Mouse (Mus musculus): ENCODE data around the gene Kif22. TPM values are rescaled to one million over a fixed set of nuclear protein-coding genes. Genes with fewer than 3 reads are reported as not detected.
"Not testable (repeated sequence)": the region's sequence is repeated elsewhere in the genome, so short reads cannot be mapped to it uniquely, and the experiment has no call there.

Gene Kif22
- 140 and 153 TPM in 2 replicates for polyA plus RNA-seq (2015; fragmentation: Nextera tagmentation; extraction: Ambion mirVana)

DNA sequence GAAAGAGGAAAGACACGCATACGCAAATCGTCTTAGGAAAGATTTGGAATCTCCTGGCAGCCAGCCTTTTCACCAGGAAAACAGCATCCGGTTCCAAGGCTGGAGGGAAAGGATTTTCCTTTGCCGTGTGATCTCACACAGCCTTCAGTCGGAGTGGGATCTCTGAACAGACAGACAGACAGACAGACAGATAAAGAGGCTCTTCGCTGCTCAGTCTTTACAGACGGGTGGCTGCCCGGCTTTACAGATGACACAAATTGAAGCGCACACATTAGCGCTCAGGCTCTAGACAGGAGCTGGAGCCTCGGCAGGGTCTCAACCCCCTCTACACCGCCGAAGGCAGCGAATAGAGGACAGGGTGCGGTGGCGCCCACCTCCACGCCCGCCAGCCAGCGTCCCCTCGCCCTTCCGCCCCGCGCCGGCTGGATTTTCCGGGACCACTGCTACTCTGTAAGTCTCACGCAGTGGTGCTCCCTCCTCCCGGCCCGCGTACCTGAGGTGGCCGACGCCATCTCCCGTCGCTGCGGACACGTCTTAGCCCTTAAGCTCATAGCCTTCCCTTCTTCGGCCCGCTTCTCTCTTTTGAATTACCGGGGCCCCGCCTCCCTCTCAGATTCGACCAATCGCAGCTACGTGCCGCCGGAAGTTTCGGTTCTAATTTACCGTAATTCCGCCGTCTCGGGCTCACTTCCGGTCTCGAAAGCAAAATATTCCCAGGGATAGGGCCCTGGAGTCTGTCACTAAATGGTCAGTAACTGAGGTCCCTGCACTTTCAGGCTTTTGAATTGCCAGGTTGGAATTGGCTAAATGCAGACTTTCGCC, at the start of gene Kif22:
Gene Kif22 (minus strand): TSS at position 621 of the 822 bp plus-strand sequence.
- WGBS, result under 1% methylated on average over 53 of the region's 53 CpGs

DNA sequence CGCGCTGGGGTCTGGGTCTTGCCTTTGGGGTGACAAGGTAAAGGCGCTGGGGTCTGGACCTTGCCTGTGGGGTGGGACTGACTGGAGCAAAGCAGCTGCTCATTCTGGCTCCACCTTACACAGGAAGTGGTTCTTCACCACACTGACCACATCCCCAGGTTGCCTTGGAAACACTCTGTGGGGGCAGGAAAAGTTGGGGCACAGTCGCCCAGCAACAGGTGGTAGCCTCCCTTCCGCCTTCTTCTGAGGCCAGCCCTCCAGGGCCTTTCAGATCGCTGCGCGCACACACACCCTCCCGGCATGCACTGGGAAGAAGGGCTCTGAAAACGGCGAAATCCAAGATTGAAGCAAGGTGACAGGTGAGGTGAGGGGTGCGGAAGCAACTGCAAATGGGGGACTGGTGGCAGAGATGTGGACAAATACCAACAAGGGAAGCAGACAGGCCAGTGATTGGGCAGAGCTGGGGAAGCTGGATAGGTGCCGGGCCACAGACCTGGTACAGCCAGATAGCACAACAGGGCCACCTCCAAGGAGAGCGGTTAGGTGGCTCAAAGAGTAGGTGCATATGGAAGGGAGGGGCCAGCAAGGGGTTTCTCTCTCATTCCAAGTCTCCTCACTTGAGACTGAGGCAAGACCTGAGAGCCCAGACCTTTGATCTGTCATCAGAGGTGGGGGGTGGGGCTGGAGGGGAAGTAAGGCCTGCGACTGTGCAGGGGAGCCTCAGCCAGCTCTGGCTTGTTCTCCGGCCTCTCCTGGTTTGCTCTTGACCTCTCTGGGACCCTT, 49.0 kb upstream of the Kif22 start, which contains the start of gene AI467606:
Gene AI467606 (plus strand): TSS at position 246 of the 783 bp plus-strand sequence.
- peak within 1 kb of the TSS; percentile 48 for H3K4me2 ChIP-seq (ENCODE audit: low read depth, low read length)
- H3K27ac ChIP-seq (ENCODE audit: low read length), result peak within 1 kb of the TSS; percentile 58
- H3K4me3 ChIP-seq (ENCODE audit: low read length), result peak within 1 kb of the TSS; percentile 36
- H3K9ac ChIP-seq (ENCODE audit: low read length), result peak within 1 kb of the TSS; percentile 52
- WGBS, result 48% methylated on average over 16 of the region's 16 CpGs
- H3K9me3 ChIP-seq (ENCODE audit: control insufficient read depth, low read length), result no peaks in the 10 kb centered on the region
- H3K36me3 ChIP-seq (ENCODE audit: control insufficient read depth, insufficient read depth, low read length), result no peaks in the 10 kb centered on the region
- ATAC-seq (ENCODE audit: low read depth), result peak; percentile 85
- no peaks in the 10 kb centered on the region; the same call in 1 of the 2 replicates for H3K4me1 ChIP-seq (replicated peaks; ENCODE audit: control insufficient read depth, insufficient read depth, low read length)
- no peaks in the 10 kb centered on the region for H3K27me3 ChIP-seq (ENCODE audit: control insufficient read depth, insufficient read depth, low read depth, low read length)

More for the DNA sequence above, at the start of gene Kif22:
- H3K36me3 ChIP-seq (ENCODE audit: control insufficient read depth, insufficient read depth, low read length), result peaks cover 11% of the 10 kb centered on the region
- peak within 1 kb of the TSS; percentile 93 for H3K9ac ChIP-seq (ENCODE audit: low read length)
- no peaks in the 10 kb centered on the region for H3K27me3 ChIP-seq (ENCODE audit: control insufficient read depth, insufficient read depth, low read depth, low read length)
- peak within 1 kb of the TSS; percentile 95 for H3K4me3 ChIP-seq (ENCODE audit: low read length)
- H3K4me1 ChIP-seq (replicated peaks; ENCODE audit: control insufficient read depth, insufficient read depth, low read length), result peaks cover 6% of the 10 kb centered on the region
- ATAC-seq (ENCODE audit: low read depth), result peak; percentile 95
- H3K27ac ChIP-seq (ENCODE audit: low read length), result peak within 1 kb of the TSS; percentile 80
- H3K4me2 ChIP-seq (ENCODE audit: low read depth, low read length), result peak within 1 kb of the TSS; percentile 70
- no peaks in the 10 kb centered on the region; the same call in 1 of the 2 replicates for H3K9me3 ChIP-seq (ENCODE audit: control insufficient read depth, low read length)

DNA sequence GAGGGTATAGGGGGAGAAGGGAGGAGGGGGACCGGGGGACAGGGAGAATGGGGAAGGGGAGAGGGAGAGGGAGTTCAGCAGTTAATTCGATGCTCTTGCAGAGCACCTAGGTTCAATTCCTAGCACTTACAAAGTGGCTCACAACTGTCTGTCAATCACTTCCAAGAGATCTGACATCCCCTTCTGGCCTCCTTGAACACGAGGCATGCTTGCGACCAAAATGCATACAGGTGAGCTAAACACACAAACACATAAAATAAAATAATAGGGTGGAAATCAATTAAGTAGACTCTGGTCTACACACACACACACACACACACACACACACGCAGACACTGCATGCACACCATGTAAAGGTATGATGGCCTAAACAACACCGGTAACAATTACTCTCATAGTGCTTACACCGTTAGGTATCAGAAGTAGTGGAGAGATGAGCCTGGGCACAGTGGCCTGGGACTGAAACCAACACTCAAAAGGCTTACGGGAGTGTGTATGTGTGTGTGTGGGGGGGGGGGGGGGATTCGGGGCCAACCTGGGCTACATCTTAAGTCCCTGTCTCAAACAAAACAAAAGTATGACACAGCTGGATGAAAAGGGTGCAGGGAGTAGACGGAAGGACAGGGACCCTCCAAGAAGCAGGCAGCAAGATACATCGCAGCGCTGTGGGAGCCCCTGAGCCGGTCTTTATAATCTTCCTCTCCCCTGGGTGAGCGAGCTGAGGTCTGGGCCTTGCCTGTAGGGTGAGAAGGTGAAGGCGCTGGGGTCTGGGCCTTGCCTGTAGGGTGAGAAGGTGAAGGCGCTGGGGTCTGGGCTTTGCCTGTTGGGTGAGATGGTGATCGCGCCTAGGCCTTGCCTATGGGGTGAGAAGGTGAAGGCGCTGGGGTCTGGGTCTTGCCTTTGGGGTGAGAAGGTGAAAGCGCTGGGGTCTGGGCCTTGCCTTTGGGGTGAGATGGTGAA, 48.2 kb upstream of the Kif22 start:
- no peak for ATAC-seq (ENCODE audit: low read depth)
- no peak overlapping the region for H3K4me3 ChIP-seq (ENCODE audit: low read length)
- no peaks in the 10 kb centered on the region for H3K9me3 ChIP-seq (ENCODE audit: control insufficient read depth, low read length)
- H3K9ac ChIP-seq (ENCODE audit: low read length), result no peak overlapping the region
- H3K27ac ChIP-seq (ENCODE audit: low read length), result peak overlapping the region; percentile 2; the same call in 1 of the 2 replicates
- WGBS, result 79% methylated on average over 20 of the region's 20 CpGs
- no peaks in the 10 kb centered on the region; the same call in 1 of the 2 replicates for H3K4me1 ChIP-seq (replicated peaks; ENCODE audit: control insufficient read depth, insufficient read depth, low read length)
- H3K4me2 ChIP-seq (ENCODE audit: low read depth, low read length), result 0 out of 2 replicates have a peak overlapping the region, but pooled peaks have one; percentile 48
- no peaks in the 10 kb centered on the region for H3K27me3 ChIP-seq (ENCODE audit: control insufficient read depth, insufficient read depth, low read depth, low read length)
- no peaks in the 10 kb centered on the region for H3K36me3 ChIP-seq (ENCODE audit: control insufficient read depth, insufficient read depth, low read length)

DNA sequence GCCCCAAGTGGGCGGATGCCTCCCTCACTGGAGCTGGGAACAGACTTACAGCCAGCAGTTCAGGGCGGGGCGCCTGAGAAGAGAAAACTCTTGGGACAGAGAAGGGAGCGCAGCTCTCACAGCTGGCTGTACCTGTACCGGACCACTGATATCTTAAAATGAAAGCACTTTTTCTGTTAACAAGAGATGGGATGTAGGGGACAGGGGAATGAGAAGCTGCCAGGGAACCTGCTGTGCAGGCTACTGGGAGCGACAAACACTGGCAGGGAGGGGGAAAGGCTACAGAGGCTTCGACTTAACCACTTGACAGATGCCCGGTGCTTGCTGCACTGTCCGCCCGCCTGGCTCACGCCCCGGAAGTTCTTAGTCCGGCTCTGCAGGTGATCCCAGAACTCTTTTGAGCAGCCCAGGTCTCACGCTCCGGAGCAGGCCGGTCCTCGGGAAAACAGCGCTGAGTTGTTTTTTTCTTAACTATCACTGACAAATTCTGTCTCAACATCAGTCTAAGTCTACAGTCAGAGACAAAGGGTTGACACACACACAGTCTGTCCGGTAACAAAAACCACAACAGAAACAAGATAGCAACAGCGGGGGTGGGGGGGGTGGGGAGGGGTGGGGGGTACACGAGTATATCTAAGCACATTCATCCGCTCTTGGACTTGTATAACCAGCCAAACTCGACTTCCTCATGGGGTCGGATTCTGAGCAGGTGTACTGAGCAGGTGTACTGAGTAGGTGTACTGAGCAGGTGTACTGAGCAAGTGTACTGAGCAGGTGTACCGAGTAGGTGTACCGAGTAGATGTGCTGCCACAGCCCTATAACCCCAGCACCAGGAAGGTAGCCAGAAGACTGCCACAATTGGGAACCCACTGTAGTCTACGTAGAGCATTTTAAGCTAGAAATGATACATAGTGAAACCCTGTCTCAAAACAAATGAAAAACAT, 46.9 kb upstream of the Kif22 start:
- peak overlapping the region; percentile 51 for H3K9ac ChIP-seq (ENCODE audit: low read length)
- peak; percentile 51; the same call in 1 of the 2 replicates for ATAC-seq (ENCODE audit: low read depth)
- H3K4me1 ChIP-seq (replicated peaks; ENCODE audit: control insufficient read depth, insufficient read depth, low read length), result no peaks in the 10 kb centered on the region; the same call in 1 of the 2 replicates
- peak overlapping the region; percentile 23 for H3K4me3 ChIP-seq (ENCODE audit: low read length)
- WGBS, result 15% methylated on average over 27 of the region's 27 CpGs
- H3K4me2 ChIP-seq (ENCODE audit: low read depth, low read length), result peak overlapping the region; percentile 49
- peak overlapping the region; percentile 1 for H3K27ac ChIP-seq (ENCODE audit: low read length)
- no peaks in the 10 kb centered on the region for H3K36me3 ChIP-seq (ENCODE audit: control insufficient read depth, insufficient read depth, low read length)
- H3K27me3 ChIP-seq (ENCODE audit: control insufficient read depth, insufficient read depth, low read depth, low read length), result no peaks in the 10 kb centered on the region
- no peaks in the 10 kb centered on the region for H3K9me3 ChIP-seq (ENCODE audit: control insufficient read depth, low read length)

DNA sequence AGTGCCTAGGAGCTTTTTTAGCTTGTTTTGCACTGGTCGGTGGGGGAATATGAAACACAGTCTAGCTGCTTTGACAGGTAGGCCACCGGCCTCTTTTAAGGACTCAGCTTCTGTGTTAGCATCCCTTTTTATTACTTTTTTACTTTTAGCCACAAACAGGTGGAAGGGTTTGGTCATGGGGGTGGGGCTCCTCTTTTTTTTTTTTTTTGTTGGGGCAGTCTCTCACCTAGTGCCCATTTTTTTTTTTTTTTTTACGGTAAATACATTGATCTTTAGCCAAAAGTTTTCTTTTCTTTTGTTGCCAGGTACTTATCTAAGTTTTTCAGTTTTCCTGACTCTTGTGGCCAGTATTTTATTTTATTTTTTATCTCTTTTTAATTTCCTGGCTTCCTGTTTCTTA, 45.8 kb upstream of the Kif22 start:
- no peak for ATAC-seq (ENCODE audit: low read depth)
- Histone ChIP-seq H3K9ac (ENCODE audit: low read length) (no peak overlapping the region), H3K27ac (ENCODE audit: low read length) (no peak overlapping the region), H3K4me2 (ENCODE audit: low read depth, low read length) (no peak overlapping the region), H3K36me3 (ENCODE audit: control insufficient read depth, insufficient read depth, low read length) (no peaks in the 10 kb centered on the region), H3K9me3 (ENCODE audit: control insufficient read depth, low read length) (no peaks in the 10 kb centered on the region), H3K4me3 (ENCODE audit: low read length) (no peak overlapping the region), H3K4me1 (replicated peaks; ENCODE audit: control insufficient read depth, insufficient read depth, low read length) (no peaks in the 10 kb centered on the region; the same call in 1 of the 2 replicates), H3K27me3 (ENCODE audit: control insufficient read depth, insufficient read depth, low read depth, low read length) (no peaks in the 10 kb centered on the region)
- WGBS, result 72% methylated on average over 3 of the region's 3 CpGs

DNA sequence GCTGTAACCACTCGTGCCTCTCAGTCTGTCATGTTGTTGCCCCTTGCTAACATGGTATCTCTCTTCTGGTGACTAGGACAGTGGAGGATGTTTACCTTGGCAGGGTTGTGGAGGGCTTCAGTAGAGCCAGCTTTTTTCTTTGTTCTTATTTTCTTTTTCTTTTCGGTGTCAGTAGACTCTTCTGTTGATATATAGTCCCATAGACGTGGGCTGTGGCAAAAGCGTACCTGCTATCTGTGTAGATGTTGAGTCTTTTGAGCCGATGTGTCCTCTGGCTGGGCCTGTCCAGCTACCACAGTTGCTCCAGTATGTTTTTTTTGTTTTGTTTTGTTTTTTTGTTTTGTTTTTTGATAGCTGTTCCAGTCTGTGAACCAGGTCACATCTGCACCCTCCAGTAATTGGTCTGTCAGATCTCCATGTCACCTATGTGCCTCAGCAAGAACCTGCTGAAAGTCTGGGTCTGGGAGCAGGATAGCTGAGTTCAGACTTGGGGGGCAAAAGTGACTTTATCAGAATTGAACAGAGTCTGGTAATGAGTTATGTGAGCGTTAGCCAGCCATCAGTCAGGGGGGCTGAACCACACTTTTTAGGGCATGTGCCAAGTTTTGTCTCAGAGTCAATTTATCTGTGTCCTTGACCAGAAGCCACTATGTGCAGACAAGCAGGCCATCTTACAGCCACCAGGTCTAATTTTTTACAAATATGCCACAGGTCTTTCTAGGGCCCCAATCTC, 45.2 kb upstream of the Kif22 start, which contains the start of gene Zg16:
Gene Zg16 (minus strand): TSS at position 51 of the 733 bp plus-strand sequence.
- not testable (repeated sequence) for H3K27me3 ChIP-seq (ENCODE audit: control insufficient read depth, insufficient read depth, low read depth, low read length); ATAC-seq (ENCODE audit: low read depth)

DNA sequence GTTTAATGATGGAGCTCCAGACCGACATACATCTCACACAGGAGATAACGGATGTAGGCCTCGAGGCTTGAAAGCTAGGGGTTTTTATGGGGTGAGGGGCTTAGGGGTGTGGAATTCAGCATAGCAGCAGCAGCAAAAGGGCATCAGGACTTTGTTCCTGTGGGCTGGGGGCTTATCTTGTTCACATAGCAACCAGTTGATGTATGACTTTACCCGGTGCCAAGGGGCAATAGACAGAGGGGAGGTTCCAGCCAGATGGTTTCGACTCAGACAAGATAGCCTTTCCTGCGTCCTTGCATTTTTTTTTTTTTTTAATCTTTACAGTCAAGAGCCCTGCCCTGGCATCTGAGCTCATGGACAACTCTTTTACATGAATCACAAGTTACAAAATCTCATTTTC, 43.5 kb upstream of the Kif22 start:
- not testable (repeated sequence) for H3K9me3 ChIP-seq (ENCODE audit: control insufficient read depth, low read length); H3K4me1 ChIP-seq (replicated peaks; ENCODE audit: control insufficient read depth, insufficient read depth, low read length); H3K27ac ChIP-seq (ENCODE audit: low read length); H3K36me3 ChIP-seq (ENCODE audit: control insufficient read depth, insufficient read depth, low read length); H3K4me3 ChIP-seq (ENCODE audit: low read length); H3K4me2 ChIP-seq (ENCODE audit: low read depth, low read length); H3K27me3 ChIP-seq (ENCODE audit: control insufficient read depth, insufficient read depth, low read depth, low read length); ATAC-seq (ENCODE audit: low read depth); H3K9ac ChIP-seq (ENCODE audit: low read length)
- 25% methylated on average over 6 of the region's 6 CpGs for WGBS

More for the DNA sequence above, 45.2 kb upstream of the Kif22 start, which contains the start of gene Zg16:
- not testable (repeated sequence) for H3K36me3 ChIP-seq (ENCODE audit: control insufficient read depth, insufficient read depth, low read length); H3K4me1 ChIP-seq (replicated peaks; ENCODE audit: control insufficient read depth, insufficient read depth, low read length); H3K9ac ChIP-seq (ENCODE audit: low read length); H3K9me3 ChIP-seq (ENCODE audit: control insufficient read depth, low read length); H3K27ac ChIP-seq (ENCODE audit: low read length); H3K4me3 ChIP-seq (ENCODE audit: low read length); H3K4me2 ChIP-seq (ENCODE audit: low read depth, low read length)
- WGBS, result 65% methylated on average over 6 of the region's 6 CpGs
